Mouse (Mus musculus) liver, postnatal 0 days (tissue): ENCODE results near the gene Xrcc6.

ENCODE experiments used
- CTCF ChIP-seq: sonication (generic); IDR thresholded peaks from 2 replicates; pipeline ENCODE4 v1.5.1; 2016; ENCODE audit warnings: antibody characterized with exemption, low read depth
- EP300 ChIP-seq: IDR thresholded peaks from 2 replicates; pipeline ENCODE4 v1.6.1; 2016; ENCODE audit warnings: antibody characterized with exemption, low read depth, mild to moderate bottlenecking

DNA sequence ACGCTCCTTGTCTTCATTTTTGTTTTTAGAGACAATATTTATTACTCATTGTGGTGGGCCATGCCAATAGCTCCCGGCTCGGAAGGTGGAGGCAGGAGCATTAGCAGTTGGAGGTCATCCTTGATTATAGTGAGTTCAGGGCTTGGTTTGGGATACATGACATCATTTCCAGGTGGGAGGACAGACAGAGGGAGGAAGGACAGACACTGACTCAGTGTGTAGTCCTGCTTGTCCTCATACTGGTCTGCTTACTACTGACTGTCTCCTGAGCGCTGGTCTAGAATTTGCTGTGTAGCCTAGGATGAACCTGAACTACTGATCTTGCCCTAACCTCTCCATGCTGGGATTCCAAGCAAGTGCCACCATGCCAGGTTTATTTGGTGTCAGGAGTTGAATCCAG is 46.1 kb downstream of the Xrcc6 start, which contains the start of gene Desi1:
- no peak for TF ChIP-seq CTCF
- no peak for TF ChIP-seq EP300
